Mouse (Mus musculus) liver, adult 2 months (tissue): ENCODE data around the gene Glis3. TPM values are rescaled to one million over a fixed set of nuclear protein-coding genes. Genes with fewer than 3 reads are reported as not detected.

Experiments
- DNase-seq: peaks from one replicate; pipeline ENCODE4 v3.0.0-alpha.2; 2011; ENCODE audit warnings: low read depth, low spot score; ENCODE audit errors: extremely low read depth
- H3K27ac ChIP-seq: fragments of 200-500 bp; replicated peaks from 2 replicates; pipeline ENCODE4 v1.5.1; 2012; ENCODE audit warnings: low read depth, mild to moderate bottlenecking, control low read depth, inconsistent platforms, low read length; ENCODE audit not compliant: insufficient read depth
- H3K27me3 ChIP-seq: fragments of 200-500 bp; 2 replicates; pipeline ENCODE4 v1.6.1; 2012; ENCODE audit warnings: mild to moderate bottlenecking, moderate library complexity, low read length, inconsistent platforms; ENCODE audit not compliant: control insufficient read depth, insufficient read depth
- H3K36me3 ChIP-seq: fragments of 200-500 bp; 2 replicates; pipeline ENCODE4 v1.6.1; 2012; ENCODE audit warnings: low read length, inconsistent platforms; ENCODE audit not compliant: control insufficient read depth, insufficient read depth
- H3K4me1 ChIP-seq: fragments of 200-500 bp; 2 replicates; pipeline ENCODE4 v1.6.1; 2011; ENCODE audit warnings: low read length; ENCODE audit not compliant: control insufficient read depth, insufficient read depth
- H3K4me3 ChIP-seq: fragments of 200-500 bp; 2 replicates; pipeline ENCODE4 v1.5.1; 2011; ENCODE audit warnings: low read depth, mild to moderate bottlenecking, control low read depth, low read length, moderate library complexity; ENCODE audit not compliant: insufficient read depth
- H3K79me2 ChIP-seq: fragments of 200-500 bp; 2 replicates; pipeline ENCODE4 v1.6.1; 2012; ENCODE audit warnings: inconsistent platforms, mild to moderate bottlenecking, low read length, moderate library complexity; ENCODE audit not compliant: control insufficient read depth, insufficient read depth
- H3K9ac ChIP-seq: fragments of 200-500 bp; 2 replicates; pipeline ENCODE4 v1.6.1; 2012; ENCODE audit warnings: low read depth, mild to moderate bottlenecking, control low read depth, inconsistent platforms, low read length
- CTCF ChIP-seq: fragments of 200-500 bp; IDR thresholded peaks from 2 replicates; pipeline ENCODE4 v1.5.1; 2011; ENCODE audit warnings: low read depth, low read length, control low read depth
- POLR2A ChIP-seq: fragments of 200-500 bp; IDR thresholded peaks from 2 replicates; pipeline ENCODE4 v1.6.1; 2011; ENCODE audit warnings: low read length, control low read depth; ENCODE audit not compliant: insufficient read depth; ENCODE audit errors: extremely low read depth
- WGBS: fragments of 180-500 bp; shearing (Covaris S2); methylation state at CpG from one replicate; pipeline ENCODE4 v1.1.7; 2018; 5-methylcytosine and 5-hydroxymethylcytosine counted together
- polyA plus RNA-seq: library from polyadenylated mRNA; depleted of rRNA; stranded (reverse); fragments of >200 nt; gene quantifications from 2 replicates; pipeline ENCODE4 v1.2.3, GENCODE M21; 2012; rRNA removed
- total RNA-seq: library from RNA; depleted of rRNA; stranded (reverse); fragments of >200 nt; gene quantifications from 2 replicates; pipeline ENCODE4 v1.2.3, GENCODE M21; 2014; rRNA removed

Glis3 gene
- total RNA-seq: 0.37 and 0.60 TPM in 2 replicates
- polyA plus RNA-seq: 0.22 and 0.43 TPM in 2 replicates

DNA sequence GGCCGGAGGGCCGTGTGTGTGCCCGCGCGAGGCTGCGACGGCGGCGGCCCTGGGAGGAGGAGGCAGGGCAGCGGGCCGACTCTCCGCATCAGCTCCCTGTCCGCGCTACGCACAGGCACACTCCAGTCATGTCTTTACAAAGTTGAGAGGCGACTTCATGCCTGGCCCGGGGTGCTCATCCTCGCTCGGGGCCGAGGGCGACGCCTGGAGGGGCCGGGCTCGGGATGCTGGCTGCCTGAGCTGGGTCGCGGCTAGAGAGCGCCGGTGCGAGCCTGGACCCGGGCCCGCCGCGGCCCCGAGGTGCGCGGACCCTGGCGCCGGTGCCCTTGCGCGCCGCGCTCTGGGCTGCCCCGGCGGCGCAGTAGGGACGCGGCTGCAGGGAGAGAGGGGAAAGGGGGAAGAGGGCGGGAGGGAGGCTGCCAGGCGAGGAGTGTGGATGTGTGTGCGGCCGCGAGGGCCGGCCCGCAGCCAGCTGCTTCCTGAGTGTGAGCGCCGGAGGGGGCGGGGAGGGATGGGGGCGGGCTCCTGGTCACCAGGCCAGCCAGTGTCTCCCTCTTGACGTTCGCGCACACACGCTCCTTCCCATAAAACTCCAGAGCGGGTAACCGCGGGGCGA lies at the start of gene Glis3:
Glis3 (minus strand) TSS at position 302 of the 616 bp plus-strand sequence.
- peaks cover 12% of the 10 kb centered on the region for H3K27me3 ChIP-seq

DNA sequence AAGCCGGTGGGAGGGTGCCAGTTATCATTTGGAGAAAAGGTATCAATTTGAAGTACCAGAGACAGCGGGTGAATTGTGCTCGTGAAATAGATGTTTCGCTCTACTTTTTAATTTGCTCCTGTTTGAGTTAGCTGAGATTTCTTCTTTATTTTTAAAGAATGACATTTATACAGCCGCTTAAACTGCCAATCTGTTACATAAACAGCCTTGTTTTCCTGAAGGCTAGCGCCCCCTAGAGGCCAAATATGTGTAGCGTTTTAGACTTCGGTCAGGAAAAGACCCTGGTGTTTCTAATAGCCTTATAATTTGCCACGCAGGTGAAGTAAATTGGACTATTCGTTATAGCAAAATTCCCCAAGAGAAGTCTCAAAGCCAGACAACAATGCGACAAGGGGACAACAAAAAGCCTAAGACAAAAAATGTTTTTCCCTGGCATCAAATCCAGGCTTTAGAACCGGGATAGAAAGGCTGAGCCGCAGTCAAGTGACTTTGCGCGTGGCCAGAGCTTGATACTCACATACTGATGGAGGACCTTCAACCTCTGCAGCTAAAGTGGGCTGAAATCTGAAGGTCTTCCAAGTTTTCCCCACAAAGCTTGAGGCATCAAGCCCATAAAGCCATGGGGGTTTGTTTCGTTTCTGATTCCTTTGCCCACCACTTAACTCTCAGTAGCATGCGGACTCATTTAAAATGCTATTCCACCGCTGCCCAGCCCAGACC lies 46.4 kb upstream of the Glis3 start:
- Histone ChIP-seq H3K4me1 (no peaks in the 10 kb centered on the region), H3K27ac (no peak overlapping the region), H3K27me3 (0 out of 2 replicates have a peak, but pooled peaks cover 2% of the 10 kb centered on the region), H3K9ac (no peak overlapping the region), H3K36me3 (no peaks in the 10 kb centered on the region), H3K4me3 (no peak overlapping the region), H3K79me2 (no peaks in the 10 kb centered on the region)
- DNase-seq: peak; percentile 51
- TF ChIP-seq CTCF (peak; percentile 56), POLR2A (no peak)
- WGBS: 55% methylated on average over 18 of the region's 18 CpGs

More for the DNA sequence above, at the start of gene Glis3:
- WGBS: 1% methylated on average over 65 of the region's 66 CpGs
- Histone ChIP-seq H3K4me1 (peaks cover 8% of the 10 kb centered on the region), H3K36me3 (no peaks in the 10 kb centered on the region), H3K79me2 (no peaks in the 10 kb centered on the region), H3K27ac (no peak within 1 kb of the TSS), H3K4me3 (peak within 1 kb of the TSS; percentile 58), H3K9ac (peak within 1 kb of the TSS; percentile 5)
- no peak for DNase-seq
- no peak for TF ChIP-seq CTCF
- no peak for TF ChIP-seq POLR2A

DNA sequence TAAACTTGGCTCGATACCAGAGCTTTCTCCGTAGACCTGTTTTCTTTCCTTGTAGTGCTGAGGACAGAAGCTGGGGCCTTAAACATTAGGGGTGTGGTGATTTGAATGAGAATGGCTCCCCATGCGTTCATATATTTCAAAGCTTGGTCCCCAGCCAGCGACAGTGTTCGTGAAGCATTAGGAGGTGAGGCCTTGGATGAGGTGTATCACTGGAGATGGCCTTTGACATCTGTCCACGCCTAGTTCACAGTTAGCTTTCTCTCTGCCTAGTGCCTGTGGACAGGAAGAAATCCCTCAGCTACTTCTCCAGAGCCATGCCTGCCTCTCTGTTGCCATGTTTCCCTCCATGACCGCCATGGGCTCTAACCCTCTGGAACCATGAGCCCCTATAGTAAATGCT lies 44.8 kb upstream of the Glis3 start:
- H3K4me3 ChIP-seq: no peak overlapping the region
- no peak overlapping the region for H3K27ac ChIP-seq
- H3K27me3 ChIP-seq: no peaks in the 10 kb centered on the region
- H3K4me1 ChIP-seq: no peaks in the 10 kb centered on the region
- no peaks in the 10 kb centered on the region for H3K79me2 ChIP-seq
- H3K36me3 ChIP-seq: no peaks in the 10 kb centered on the region
- no peak for TF ChIP-seq CTCF
- 82% methylated on average over 7 of the region's 7 CpGs for WGBS
- H3K9ac ChIP-seq: no peak overlapping the region
- no peak for DNase-seq

- TF ChIP-seq CTCF (no peak), POLR2A (no peak)
- no peaks in the 10 kb centered on the region for H3K27me3 ChIP-seq
- no peak overlapping the region for H3K27ac ChIP-seq
- no peak overlapping the region for H3K4me3 ChIP-seq
- WGBS: 73% methylated on average over 4 of the region's 4 CpGs
- no peaks in the 10 kb centered on the region for H3K79me2 ChIP-seq
- H3K4me1 ChIP-seq: no peaks in the 10 kb centered on the region
- no peak for DNase-seq
- no peak overlapping the region for H3K9ac ChIP-seq
- no peaks in the 10 kb centered on the region for H3K36me3 ChIP-seq
Measured at GRCm38 (mm10) chr19:28722626-28723025, 42.7 kb upstream of the Glis3 start.

DNA sequence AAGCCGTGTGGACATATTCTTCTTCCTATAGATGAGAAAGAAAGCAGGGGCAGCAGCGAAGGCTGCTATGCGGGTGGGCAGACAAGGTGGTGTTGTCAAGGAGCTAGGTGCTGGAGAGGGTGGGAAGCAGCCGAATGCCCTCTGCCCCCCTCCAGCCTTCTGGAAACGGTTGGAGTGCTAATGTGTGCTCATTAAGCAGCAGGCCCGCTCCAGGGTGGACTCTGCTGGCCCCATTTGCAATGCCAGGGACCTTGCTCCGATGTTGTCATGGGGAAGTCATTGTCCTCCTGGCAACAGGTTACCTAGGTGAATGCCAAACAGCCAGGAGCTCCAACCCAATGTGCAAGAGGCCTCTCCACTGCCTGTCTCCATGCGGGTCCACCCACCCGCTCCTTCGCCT lies 42.0 kb upstream of the Glis3 start:
- Histone ChIP-seq H3K27me3 (no peaks in the 10 kb centered on the region), H3K9ac (no peak overlapping the region), H3K4me1 (no peaks in the 10 kb centered on the region), H3K36me3 (no peaks in the 10 kb centered on the region), H3K27ac (no peak overlapping the region), H3K79me2 (no peaks in the 10 kb centered on the region), H3K4me3 (no peak overlapping the region)
- 82% methylated on average over 10 of the region's 10 CpGs for WGBS
- TF ChIP-seq CTCF (no peak), POLR2A (no peak)
- DNase-seq: no peak

DNA sequence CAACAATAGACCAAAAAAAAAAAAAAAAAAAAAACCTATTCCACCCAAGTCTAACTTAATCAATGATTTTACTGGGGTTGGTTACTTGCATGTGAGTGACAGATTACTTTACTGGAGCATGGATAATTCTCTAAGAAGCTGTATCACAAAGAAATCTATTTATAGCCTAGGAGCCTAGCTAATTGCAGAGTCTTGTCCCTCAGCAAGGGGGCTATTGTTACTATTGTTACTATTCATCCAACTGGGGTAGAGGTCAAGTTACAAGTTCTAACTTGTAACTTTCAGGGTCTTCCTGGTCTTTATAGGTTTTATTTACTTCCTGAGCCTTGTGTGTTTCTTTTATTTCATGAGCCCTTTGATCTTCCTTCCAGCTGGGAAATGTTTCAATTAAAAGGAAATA lies 40.1 kb upstream of the Glis3 start:
- Histone ChIP-seq H3K9ac (no peak overlapping the region), H3K27me3 (no peaks in the 10 kb centered on the region)
- TF ChIP-seq POLR2A (no peak), CTCF (no peak)

More for the DNA sequence above, 40.1 kb upstream of the Glis3 start:
- no peak overlapping the region for H3K4me3 ChIP-seq
- H3K4me1 ChIP-seq: no peaks in the 10 kb centered on the region
- no peak for DNase-seq
- H3K79me2 ChIP-seq: no peaks in the 10 kb centered on the region
- H3K36me3 ChIP-seq: no peaks in the 10 kb centered on the region
- no peak overlapping the region for H3K27ac ChIP-seq
